Mouse (Mus musculus): ENCODE measurements around the gene Selenos.

DNA sequence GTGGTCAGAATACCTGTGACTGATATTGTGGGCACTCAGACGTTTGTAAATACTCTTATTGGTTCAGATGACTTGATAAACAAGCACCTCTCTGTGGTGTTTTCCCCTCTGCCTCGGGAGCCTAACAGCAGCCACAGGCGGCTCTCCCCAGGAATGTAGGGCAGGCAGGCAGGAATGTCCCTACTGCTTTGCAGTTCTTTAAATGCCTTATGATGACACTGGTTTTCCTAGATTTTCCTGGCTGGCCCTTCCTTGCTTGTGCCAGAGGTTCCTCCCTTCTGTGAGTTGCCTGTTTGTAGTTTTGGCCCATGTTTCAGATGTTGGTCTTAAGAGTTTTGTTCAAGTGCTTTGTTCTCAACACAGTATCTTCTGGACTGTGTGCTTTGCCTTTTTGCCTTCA is 49.4 kb downstream of the Selenos start:
- TF ChIP-seq CTCF (IDR thresholded peaks at IDR 0.05; ENCODE audit: insufficient read depth, low read length) (no peak), POLR2A (IDR thresholded peaks at IDR 0.05; ENCODE audit: borderline replicate concordance, extremely low read depth, low read depth, low read length) (no peak)

Measured in lung, adult 2 months (tissue).